Mouse (Mus musculus) ES-Bruce4 (cell line): Measurements from ENCODE around the gene Cks1b.

Experiments used
- CTCF ChIP-seq: IDR thresholded peaks from one replicate; pipeline ENCODE4 v1.8.1; 2011; ENCODE audit warnings: low read depth, low read length
- EP300 ChIP-seq: IDR thresholded peaks from 2 replicates; pipeline ENCODE4 v1.6.1; 2011; ENCODE audit warnings: low read depth, low read length; ENCODE audit not compliant: insufficient read depth
- POLR2A ChIP-seq: IDR thresholded peaks from one replicate; pipeline ENCODE4 v1.8.1; 2011; ENCODE audit warnings: low read length; ENCODE audit not compliant: insufficient read depth

GRCm38 (mm10) chr3:89451916-89452315, 33.7 kb upstream of the Cks1b start:
- TF ChIP-seq POLR2A (no peak), CTCF (no peak), EP300 (no peak)
